Mouse (Mus musculus) forebrain, embryonic 16.5 days (tissue): ENCODE measurements around the gene Vstm5. TPM values are rescaled to one million over a fixed set of nuclear protein-coding genes. Genes with fewer than 3 reads are reported as not detected.

ENCODE experiments used
- ATAC-seq: fragments of 200-750 bp; cut with Nextera tagmentation; 2 replicates; pipeline ENCODE4 v1.8.0; 2017; ENCODE audit warnings: mild to moderate bottlenecking, moderate library complexity
- H3K27ac ChIP-seq: fragments of 300-500 bp; sonication (generic); 2 replicates; pipeline ENCODE4 v1.5.1; 2014; ENCODE audit warnings: low read length, control low read depth
- H3K27me3 ChIP-seq: fragments of 300-500 bp; sonication (generic); replicated peaks from 2 replicates; pipeline ENCODE4 v1.6.1; 2014; ENCODE audit warnings: low read length; ENCODE audit not compliant: control insufficient read depth, insufficient read depth
- H3K36me3 ChIP-seq: fragments of 300-500 bp; sonication (generic); 2 replicates; pipeline ENCODE4 v1.6.1; 2014; ENCODE audit not compliant: control insufficient read depth, insufficient read depth
- H3K4me1 ChIP-seq: fragments of 300-500 bp; sonication (generic); replicated peaks from 2 replicates; pipeline ENCODE4 v1.6.1; 2014; ENCODE audit warnings: low read length; ENCODE audit not compliant: control insufficient read depth, insufficient read depth
- H3K4me2 ChIP-seq: fragments of 300-500 bp; sonication (generic); 2 replicates; pipeline ENCODE4 v1.6.1; 2014; ENCODE audit warnings: mild to moderate bottlenecking, low read length, control low read depth
- H3K4me3 ChIP-seq: fragments of 300-500 bp; sonication (generic); replicated peaks from 2 replicates; pipeline ENCODE4 v1.5.1; 2014; ENCODE audit warnings: mild to moderate bottlenecking, low read length, control low read depth
- H3K9ac ChIP-seq: fragments of 300-500 bp; sonication (generic); replicated peaks from 2 replicates; pipeline ENCODE4 v1.6.1; 2014; ENCODE audit warnings: low read depth, low read length, control low read depth
- H3K9me3 ChIP-seq: fragments of 300-500 bp; sonication (generic); 2 replicates; pipeline ENCODE4 v1.6.1; 2016; ENCODE audit warnings: low read length; ENCODE audit not compliant: control insufficient read depth
- WGBS: fragments of 180-500 bp; shearing (Covaris S2); extraction: QIAGEN DNeasy Blood & Tissue Kit; methylation state at CpG from one replicate; pipeline ENCODE4 v1.1.7; 2014; 5-methylcytosine and 5-hydroxymethylcytosine counted together
- polyA plus RNA-seq: library from polyadenylated mRNA; unstranded; fragments of >200 nt; fragmentation: Nextera tagmentation; extraction: Ambion mirVana; gene quantifications from 2 replicates; pipeline ENCODE4 v1.2.1, GENCODE M21; 2015

The Vstm5 gene
- polyA plus RNA-seq, 1 experiment from 2014 or later: 12.1 TPM

DNA sequence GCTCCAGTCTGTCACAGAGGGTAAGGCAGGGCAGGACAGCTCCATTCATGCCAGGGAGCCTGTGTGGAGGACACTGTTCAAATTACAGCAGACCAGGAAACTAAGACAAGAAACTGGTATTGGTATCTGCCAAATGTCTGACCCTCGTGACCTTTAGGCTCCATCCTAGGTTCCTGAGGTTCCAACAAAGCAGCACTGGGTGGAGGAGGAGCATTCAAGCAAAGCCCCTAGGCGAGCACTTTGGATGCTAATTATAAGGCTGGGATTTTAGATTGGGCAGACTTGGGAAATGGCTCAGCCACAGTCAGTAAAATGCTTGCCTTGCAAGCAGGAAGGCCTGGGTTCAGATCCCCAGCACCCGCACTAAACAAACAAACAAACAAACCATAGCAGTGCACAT is 2.9 kb upstream of the Vstm5 start:
- no peaks in the 10 kb centered on the region for H3K9me3 ChIP-seq
- no peaks in the 10 kb centered on the region for H3K27me3 ChIP-seq
- WGBS: 65% methylated on average over 3 of the region's 3 CpGs
- no peak overlapping the region for H3K4me2 ChIP-seq
- ATAC-seq: no peak
- no peak overlapping the region for H3K27ac ChIP-seq
- peaks cover 11% of the 10 kb centered on the region for H3K4me1 ChIP-seq
- no peak overlapping the region for H3K9ac ChIP-seq
- no peaks in the 10 kb centered on the region for H3K36me3 ChIP-seq
- H3K4me3 ChIP-seq: no peak overlapping the region

DNA sequence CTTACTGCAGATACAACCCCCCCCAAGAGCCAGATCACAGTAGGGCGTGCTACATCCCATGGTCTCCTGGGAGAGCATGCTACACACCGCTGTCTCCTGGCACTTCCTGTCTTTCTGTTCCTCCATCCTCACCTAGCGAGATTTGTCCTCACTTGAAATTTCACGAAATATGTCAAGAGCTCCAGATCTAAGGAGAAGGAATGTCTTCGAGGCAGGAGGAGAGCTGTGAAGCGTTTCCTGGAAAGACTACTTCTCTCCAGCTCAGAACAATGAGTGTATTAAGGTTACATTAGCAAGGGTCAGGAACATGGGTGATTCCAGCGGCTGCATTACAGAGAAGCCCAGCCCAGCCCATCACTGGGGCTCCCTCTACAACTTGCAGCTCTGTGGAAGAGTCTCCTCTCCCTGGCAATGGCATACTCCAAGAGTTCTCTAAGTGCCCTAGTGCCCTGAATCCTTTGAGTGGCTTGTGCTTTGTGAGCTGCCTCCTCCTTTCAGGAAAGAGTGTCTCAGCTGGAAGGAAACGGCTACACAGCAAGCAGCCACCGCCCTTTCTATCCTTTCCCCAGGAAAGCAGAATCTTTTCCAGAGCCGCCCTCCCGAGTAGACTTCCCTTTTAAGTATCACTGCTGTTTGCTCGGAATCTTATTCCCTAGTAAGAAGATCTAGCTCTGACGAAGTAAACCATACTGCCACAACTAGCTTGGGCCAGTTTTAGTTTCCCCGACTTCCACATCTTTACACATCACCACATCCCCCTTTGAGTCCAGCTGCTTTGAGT is 1.1 kb upstream of the Vstm5 start:
- Histone ChIP-seq H3K4me1 (peaks cover 11% of the 10 kb centered on the region), H3K9me3 (no peaks in the 10 kb centered on the region), H3K27me3 (no peaks in the 10 kb centered on the region), H3K27ac (no peak overlapping the region), H3K9ac (no peak overlapping the region), H3K4me2 (no peak overlapping the region), H3K4me3 (no peak overlapping the region), H3K36me3 (no peaks in the 10 kb centered on the region)
- ATAC-seq: no peak
- WGBS: 57% methylated on average over 14 of the region's 14 CpGs

DNA sequence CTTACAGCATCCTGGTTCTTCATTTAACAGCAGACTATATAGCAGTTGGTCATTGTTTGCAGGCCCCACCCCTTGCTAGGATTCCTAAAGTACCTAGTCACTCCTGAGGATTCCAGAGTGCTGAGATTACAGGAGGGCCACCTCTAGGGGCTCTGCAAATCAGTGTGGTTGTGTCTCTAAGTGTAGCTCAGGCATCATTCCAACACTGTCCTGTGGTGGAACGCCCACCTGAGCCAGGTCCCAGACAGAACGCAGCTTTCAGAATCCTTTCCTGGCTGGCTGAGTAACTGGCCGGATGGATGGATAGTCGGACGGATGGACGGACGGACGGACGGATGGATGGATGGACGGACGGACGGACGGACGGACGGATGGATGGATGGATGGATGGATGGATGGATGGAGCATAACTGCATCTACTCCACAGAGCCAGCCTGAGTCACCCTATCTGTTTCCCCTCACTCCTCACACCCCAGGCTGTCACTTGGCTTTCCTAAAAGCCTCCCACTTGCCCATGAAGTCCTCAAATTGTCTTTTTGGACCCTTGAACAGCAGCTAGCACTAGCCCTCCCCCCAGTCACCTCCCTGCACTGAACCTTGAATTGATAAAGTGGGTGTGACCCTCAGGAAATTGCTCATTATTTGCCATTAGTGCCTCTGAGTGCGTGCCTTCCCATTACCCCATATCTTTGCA is 401 bp upstream of the Vstm5 start:
- H3K27me3 ChIP-seq: no peaks in the 10 kb centered on the region
- H3K9me3 ChIP-seq: no peaks in the 10 kb centered on the region
- no peaks in the 10 kb centered on the region for H3K36me3 ChIP-seq
- 68% methylated on average over 16 of the region's 16 CpGs for WGBS
- H3K27ac ChIP-seq: no peak overlapping the region
- ATAC-seq: peak; percentile 6; the same call in 1 of the 2 replicates
- peaks cover 11% of the 10 kb centered on the region for H3K4me1 ChIP-seq
- peak overlapping the region; percentile 79 for H3K4me2 ChIP-seq
- H3K4me3 ChIP-seq: peak overlapping the region; percentile 55
- H3K9ac ChIP-seq: peak overlapping the region; percentile 79

GRCm38 (mm10) chr9:15240006-15240405 is 1.2 kb downstream of the Vstm5 start:
- Histone ChIP-seq H3K4me3 (no peak overlapping the region), H3K4me2 (no peak overlapping the region), H3K27me3 (no peaks in the 10 kb centered on the region), H3K9ac (no peak overlapping the region), H3K9me3 (no peaks in the 10 kb centered on the region), H3K27ac (no peak overlapping the region), H3K36me3 (no peaks in the 10 kb centered on the region), H3K4me1 (peaks cover 11% of the 10 kb centered on the region)
- 95% methylated on average over 6 of the region's 6 CpGs for WGBS
- ATAC-seq: no peak

- no peak for ATAC-seq
- no peaks in the 10 kb centered on the region for H3K27me3 ChIP-seq
- no peak overlapping the region for H3K4me2 ChIP-seq
- H3K9ac ChIP-seq: no peak overlapping the region
- H3K4me1 ChIP-seq: peaks cover 11% of the 10 kb centered on the region
- H3K27ac ChIP-seq: no peak overlapping the region
- H3K36me3 ChIP-seq: no peaks in the 10 kb centered on the region
- 77% methylated on average over 6 of the region's 6 CpGs for WGBS
- H3K9me3 ChIP-seq: no peaks in the 10 kb centered on the region
- no peak overlapping the region for H3K4me3 ChIP-seq
Measured at GRCm38 (mm10) chr9:15240863-15241595, 2.2 kb downstream of the Vstm5 start.

GRCm38 (mm10) chr9:15241596-15241939 is 2.7 kb downstream of the Vstm5 start:
- no peak for ATAC-seq
- Histone ChIP-seq H3K27me3 (no peaks in the 10 kb centered on the region), H3K4me2 (no peak overlapping the region), H3K27ac (no peak overlapping the region), H3K9me3 (no peaks in the 10 kb centered on the region), H3K36me3 (no peaks in the 10 kb centered on the region), H3K4me3 (no peak overlapping the region), H3K9ac (no peak overlapping the region), H3K4me1 (peaks cover 11% of the 10 kb centered on the region)
- 47% methylated on average over 9 of the region's 9 CpGs for WGBS

DNA sequence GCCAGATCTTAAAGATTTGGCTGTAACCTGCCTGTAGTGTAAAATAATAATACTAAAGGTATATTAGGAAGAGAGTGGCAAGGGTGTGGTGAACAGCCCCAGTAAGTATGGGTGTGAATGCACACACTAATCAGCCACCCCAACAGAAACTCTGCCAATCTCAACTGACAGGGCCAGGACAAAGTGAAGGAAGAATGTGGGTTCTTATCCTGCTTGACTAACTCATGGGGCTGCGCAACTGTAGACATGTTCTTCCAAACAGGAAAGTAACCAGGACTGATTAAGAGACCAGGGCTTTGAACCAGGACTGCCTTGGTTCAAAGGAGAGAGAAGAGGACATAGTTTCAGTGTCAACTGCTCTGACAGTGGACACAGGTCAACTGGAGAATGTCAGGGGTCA is 3.3 kb downstream of the Vstm5 start:
- H3K9ac ChIP-seq: no peak overlapping the region
- ATAC-seq: no peak
- H3K4me3 ChIP-seq: no peak overlapping the region
- H3K9me3 ChIP-seq: no peaks in the 10 kb centered on the region
- H3K4me1 ChIP-seq: peaks cover 11% of the 10 kb centered on the region
- H3K27me3 ChIP-seq: no peaks in the 10 kb centered on the region
- no peak overlapping the region for H3K4me2 ChIP-seq
- H3K27ac ChIP-seq: no peak overlapping the region
- H3K36me3 ChIP-seq: no peaks in the 10 kb centered on the region
- 97% methylated on average over 1 of the region's 1 CpGs for WGBS

GRCm38 (mm10) chr9:15245319-15246075 is 6.7 kb downstream of the Vstm5 start:
- Histone ChIP-seq H3K36me3 (no peaks in the 10 kb centered on the region), H3K4me2 (no peak overlapping the region), H3K4me3 (no peak overlapping the region), H3K27ac (no peak overlapping the region), H3K9ac (no peak overlapping the region), H3K4me1 (no peaks in the 10 kb centered on the region), H3K9me3 (no peaks in the 10 kb centered on the region), H3K27me3 (no peaks in the 10 kb centered on the region)
- ATAC-seq: no peak
- WGBS: 83% methylated on average over 14 of the region's 14 CpGs

- WGBS: 78% methylated on average over 7 of the region's 7 CpGs
- no peaks in the 10 kb centered on the region for H3K9me3 ChIP-seq
- H3K27ac ChIP-seq: no peak overlapping the region
- no peak overlapping the region for H3K4me3 ChIP-seq
- H3K9ac ChIP-seq: no peak overlapping the region
- no peak for ATAC-seq
- H3K27me3 ChIP-seq: no peaks in the 10 kb centered on the region
- H3K4me1 ChIP-seq: no peaks in the 10 kb centered on the region
- no peak overlapping the region for H3K4me2 ChIP-seq
- H3K36me3 ChIP-seq: no peaks in the 10 kb centered on the region
Measured at GRCm38 (mm10) chr9:15250376-15250775, 11.5 kb downstream of the Vstm5 start.
